Mouse (Mus musculus) heart, adult 2 months (tissue): ENCODE results near the gene Gm10428. TPM values are rescaled to one million over a fixed set of nuclear protein-coding genes. Genes with fewer than 3 reads are reported as not detected.

Source experiments
- DNase-seq, 2 experiments: peaks; one replicate each; pipeline ENCODE4 v3.0.0; 2021
- H3K27ac ChIP-seq: fragments of 200-600 bp; 2 replicates; pipeline ENCODE4 v1.8.1; 2022
- H3K27me3 ChIP-seq: fragments of 200-500 bp; 2 replicates; pipeline ENCODE4 v1.6.1; 2012; ENCODE audit warnings: mild to moderate bottlenecking, low read length, inconsistent platforms, mixed read lengths; ENCODE audit not compliant: control insufficient read depth, insufficient read depth
- H3K36me3 ChIP-seq: fragments of 200-500 bp; 2 replicates; pipeline ENCODE4 v1.6.1; 2012; ENCODE audit warnings: low read length, inconsistent platforms; ENCODE audit not compliant: control insufficient read depth, insufficient read depth
- H3K4me1 ChIP-seq: fragments of 200-500 bp; 2 replicates; pipeline ENCODE4 v1.6.1; 2011; ENCODE audit warnings: low read length; ENCODE audit not compliant: control insufficient read depth, insufficient read depth
- H3K4me3 ChIP-seq: fragments of 200-600 bp; 2 replicates; pipeline ENCODE4 v1.8.1; 2022
- H3K79me2 ChIP-seq: fragments of 200-500 bp; replicated peaks from 2 replicates; pipeline ENCODE4 v1.6.1; 2012; ENCODE audit warnings: mild to moderate bottlenecking, inconsistent platforms, low read length, moderate library complexity, mixed read lengths; ENCODE audit not compliant: control insufficient read depth, insufficient read depth
- H3K9ac ChIP-seq: fragments of 200-500 bp; 2 replicates; pipeline ENCODE4 v1.6.1; 2012; ENCODE audit warnings: low read depth, mild to moderate bottlenecking, control low read depth, inconsistent platforms, low read length, mixed read lengths
- CTCF ChIP-seq: fragments of 200-600 bp; IDR thresholded peaks from 2 replicates; pipeline ENCODE4 v1.8.1; 2022; ENCODE audit warnings: antibody characterized with exemption, mild to moderate bottlenecking, moderate library complexity
- EP300 ChIP-seq: fragments of 200-500 bp; IDR thresholded peaks from 2 replicates; pipeline ENCODE4 v1.6.1; 2011; ENCODE audit warnings: low read depth, low read length, control low read depth; ENCODE audit not compliant: insufficient read depth
- POLR2A ChIP-seq: fragments of 200-500 bp; IDR thresholded peaks from 2 replicates; pipeline ENCODE4 v1.6.1; 2011; ENCODE audit warnings: mild to moderate bottlenecking, low read depth, low read length, control low read depth; ENCODE audit not compliant: insufficient read depth
- WGBS: fragments of 180-500 bp; shearing (Covaris S2); methylation state at CpG from one replicate; pipeline ENCODE4 v1.1.7; 2018; 5-methylcytosine and 5-hydroxymethylcytosine counted together
- intact Hi-C: fragments of 180-260 bp; cut with DNase I; formaldehyde crosslinking; loops from one replicate; pipeline ENCODE4 v1.15.1; 2025
- long read RNA-seq: library from polyadenylated mRNA; stranded (forward); transcript quantifications from one replicate; pipeline ENCODE4 v2.0.0, GENCODE M21; 2021
- polyA plus RNA-seq: library from polyadenylated mRNA; depleted of rRNA; stranded (reverse); fragments of >200 nt; gene quantifications from 2 replicates; pipeline ENCODE4 v1.2.3, GENCODE M21; 2012; rRNA removed
- total RNA-seq, 2 experiments: library from RNA; stranded (reverse); gene quantifications; 2 replicates each; pipeline ENCODE4 v1.2.3; 2021

The Gm10428 gene
- total RNA-seq = not detected
- polyA plus RNA-seq = not detected in 2 replicates
- long read RNA-seq = 0 reads

DNA sequence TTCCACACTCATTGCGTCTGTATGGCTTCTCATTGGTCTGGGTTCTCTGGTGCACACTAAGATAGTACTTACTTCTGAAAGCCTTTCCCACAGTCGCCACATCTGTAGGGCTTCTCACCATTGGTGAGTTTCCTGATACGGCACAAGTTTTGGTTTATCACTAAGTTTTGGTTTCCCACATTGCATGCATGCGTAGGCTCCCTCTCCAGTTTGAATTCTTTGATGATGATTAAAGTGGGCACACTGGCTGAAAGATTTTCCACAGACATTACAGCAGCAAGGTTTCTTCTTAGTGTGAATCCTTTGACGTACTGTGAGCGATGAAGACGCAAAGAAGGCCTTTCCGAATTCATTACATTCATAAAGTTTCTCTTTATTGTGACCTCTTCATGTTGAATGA, at the start of gene Gm10428:
Gene Gm10428, plus strand, starts transcription at position 321 of the 400 bp plus-strand sequence.
- no peak within 1 kb of the TSS for H3K27ac ChIP-seq
- no peaks in the 10 kb centered on the region for H3K36me3 ChIP-seq
- no peak within 1 kb of the TSS for H3K9ac ChIP-seq
- H3K4me3 ChIP-seq = no peak within 1 kb of the TSS
- H3K4me1 ChIP-seq = no peaks in the 10 kb centered on the region
- DNase-seq = no peak
- H3K27me3 ChIP-seq = no peaks in the 10 kb centered on the region; the same call in 1 of the 2 replicates
- TF ChIP-seq CTCF (no peak), POLR2A (no peak)
- intact Hi-C loops = no loop called here
- H3K79me2 ChIP-seq = no peaks in the 10 kb centered on the region
- WGBS = 88% methylated on average over 8 of the region's 8 CpGs

DNA sequence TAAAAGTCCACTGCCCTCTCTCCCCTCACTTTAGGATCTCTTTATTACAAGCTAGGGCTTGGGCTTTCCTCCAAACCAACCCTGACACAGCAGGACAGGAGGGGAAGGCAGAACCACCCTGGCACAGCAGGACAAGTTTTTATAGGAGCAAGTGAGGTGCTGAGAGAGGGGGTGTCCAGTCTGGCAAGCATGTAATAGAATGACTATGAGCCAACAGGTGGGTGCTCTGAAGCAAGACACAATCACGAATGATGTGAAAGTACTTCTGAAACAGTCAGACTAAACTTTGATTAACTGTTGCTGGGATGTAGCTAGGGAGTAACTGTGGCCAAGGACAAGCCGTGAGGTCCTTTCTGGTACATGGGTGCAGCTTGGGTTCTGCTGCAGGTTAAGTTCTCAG, 46.8 kb upstream of the Gm10428 start:
- WGBS = 92% methylated on average over 2 of the region's 2 CpGs
- H3K9ac ChIP-seq = no peak overlapping the region
- no peaks in the 10 kb centered on the region for H3K27me3 ChIP-seq
- intact Hi-C loops = no loop called here
- no peak overlapping the region for H3K4me3 ChIP-seq
- H3K79me2 ChIP-seq = no peaks in the 10 kb centered on the region
- H3K27ac ChIP-seq = no peak overlapping the region
- no peaks in the 10 kb centered on the region for H3K4me1 ChIP-seq
- no peak for DNase-seq
- TF ChIP-seq EP300 (no peak), POLR2A (no peak), CTCF (no peak)
- H3K36me3 ChIP-seq = no peaks in the 10 kb centered on the region

DNA sequence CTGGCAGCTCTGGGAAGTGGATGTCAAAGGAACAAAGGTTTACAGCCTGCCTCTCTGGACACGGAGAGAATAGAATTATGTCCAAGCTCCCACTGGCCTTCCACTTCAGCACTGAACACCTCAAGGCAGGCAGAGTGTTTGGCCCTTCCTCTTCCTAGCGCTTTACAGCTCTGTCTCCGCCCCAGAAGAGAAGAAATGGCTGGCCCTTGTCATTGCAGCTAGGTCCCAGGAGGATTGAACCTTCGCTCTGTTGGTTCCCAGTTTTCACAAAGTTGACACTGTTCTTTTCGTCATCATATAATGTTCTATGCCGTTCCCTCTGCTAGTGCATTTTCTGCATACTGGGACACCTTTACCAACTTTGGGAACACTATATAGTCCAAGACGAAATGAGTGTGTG, 44.6 kb upstream of the Gm10428 start:
- no peaks in the 10 kb centered on the region for H3K27me3 ChIP-seq
- no peak for DNase-seq
- no peaks in the 10 kb centered on the region for H3K36me3 ChIP-seq
- H3K4me1 ChIP-seq = no peaks in the 10 kb centered on the region
- TF ChIP-seq POLR2A (no peak), EP300 (no peak), CTCF (no peak)
- intact Hi-C loops = no loop called here
- no peak overlapping the region for H3K4me3 ChIP-seq
- 73% methylated on average over 7 of the region's 7 CpGs for WGBS
- H3K79me2 ChIP-seq = no peaks in the 10 kb centered on the region
- no peak overlapping the region for H3K27ac ChIP-seq
- H3K9ac ChIP-seq = no peak overlapping the region

DNA sequence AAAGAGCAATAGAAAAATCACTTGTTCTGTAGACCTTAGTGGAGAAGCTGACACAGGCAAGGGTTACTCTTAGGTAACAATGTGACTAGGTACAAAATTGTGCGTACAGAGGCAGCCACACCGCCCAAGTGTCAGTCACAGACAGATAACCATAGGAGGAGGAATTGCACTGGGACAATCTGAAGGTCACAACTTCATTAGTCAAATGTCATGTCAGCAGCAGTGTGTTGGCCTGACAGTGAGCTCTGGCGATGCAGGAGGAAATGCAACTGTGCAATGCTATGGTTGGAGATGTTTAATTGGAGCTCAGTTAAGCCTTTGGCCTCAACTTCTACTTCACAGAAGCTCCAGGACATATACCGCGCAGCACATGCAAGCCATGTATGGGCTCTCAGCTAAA, 42.2 kb upstream of the Gm10428 start:
- Histone ChIP-seq H3K4me3 (no peak overlapping the region), H3K27ac (no peak overlapping the region), H3K27me3 (no peaks in the 10 kb centered on the region), H3K4me1 (no peaks in the 10 kb centered on the region), H3K9ac (no peak overlapping the region), H3K79me2 (no peaks in the 10 kb centered on the region), H3K36me3 (no peaks in the 10 kb centered on the region)
- no peak for DNase-seq
- intact Hi-C loops = no loop called here
- 70% methylated on average over 5 of the region's 5 CpGs for WGBS
- no peak for TF ChIP-seq EP300
- no peak for TF ChIP-seq POLR2A
- TF ChIP-seq CTCF = no peak

GRCm38 (mm10) chr11:62728276-62728675, 24.6 kb upstream of the Gm10428 start:
- DNase-seq = no peak
- H3K9ac ChIP-seq = no peak overlapping the region
- H3K27me3 ChIP-seq = no peaks in the 10 kb centered on the region
- no peak overlapping the region for H3K4me3 ChIP-seq
- no peaks in the 10 kb centered on the region for H3K36me3 ChIP-seq
- intact Hi-C loops = no loop called here
- H3K79me2 ChIP-seq = no peaks in the 10 kb centered on the region
- TF ChIP-seq CTCF (no peak), POLR2A (no peak), EP300 (no peak)
- 84% methylated on average over 8 of the region's 8 CpGs for WGBS
- H3K4me1 ChIP-seq = no peaks in the 10 kb centered on the region; the same call in none of the 2 replicates
- no peak overlapping the region for H3K27ac ChIP-seq

- TF ChIP-seq POLR2A = peak; percentile 35
- peak; percentile 18; the same call in 1 of the 2 replicates for TF ChIP-seq CTCF
- no peak for TF ChIP-seq EP300
- peak; percentile 89 to 91 for DNase-seq
- peak within 1 kb of the TSS; percentile 82 for H3K9ac ChIP-seq
- H3K27ac ChIP-seq = peak within 1 kb of the TSS; percentile 79
- H3K27me3 ChIP-seq = no peaks in the 10 kb centered on the region; the same call in 1 of the 2 replicates
- intact Hi-C loops = no loop called here
- H3K4me1 ChIP-seq = no peaks in the 10 kb centered on the region; the same call in none of the 2 replicates
- H3K79me2 ChIP-seq = no peaks in the 10 kb centered on the region
- WGBS = 1% methylated on average over 48 of the region's 48 CpGs
- peak within 1 kb of the TSS; percentile 70 for H3K4me3 ChIP-seq
- H3K36me3 ChIP-seq = no peaks in the 10 kb centered on the region
These were observed 21.4 kb upstream of the Gm10428 start, which contains the start of gene Zfp287 for GRCm38 (mm10) chr11:62731311-62732021. Gene Zfp287 (minus strand): TSS chr11:62731905.
